Mouse (Mus musculus): ENCODE data around the gene Gsdma.

Gsdma gene

GRCm38 (mm10) chr11:98664091-98664490 is at the start of gene Gsdma:
Gene Gsdma (plus strand): TSS chr11:98664351.
- no peak for TF ChIP-seq GATA4 (IDR thresholded peaks at IDR 0.05; ENCODE audit: insufficient replicate concordance, low read length)

DNA sequence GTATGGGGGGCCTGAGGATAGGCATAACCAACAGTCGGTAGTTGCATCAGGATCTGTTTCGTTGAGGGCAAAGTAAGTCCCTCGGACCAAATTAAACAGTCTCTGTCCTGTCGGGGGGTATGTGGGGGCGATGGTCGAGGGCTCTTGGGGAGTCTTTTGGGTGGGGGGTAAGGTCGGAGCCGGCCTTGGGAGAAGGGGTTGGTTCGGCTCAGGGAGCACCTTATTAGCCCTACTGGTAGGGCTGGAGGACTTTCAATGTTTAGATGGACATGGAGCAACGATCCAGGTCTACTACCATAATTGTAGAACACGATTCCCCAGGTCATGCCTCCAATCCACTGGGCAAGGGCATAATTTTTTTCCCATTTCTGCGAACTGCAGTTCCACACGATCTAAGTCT is 43.4 kb upstream of the Gsdma start:
- no peak for TF ChIP-seq GATA4 (IDR thresholded peaks at IDR 0.05; ENCODE audit: insufficient replicate concordance, low read length)

- TF ChIP-seq GATA4 (IDR thresholded peaks at IDR 0.05; ENCODE audit: insufficient replicate concordance, low read length), result no peak
Observed at GRCm38 (mm10) chr11:98625611-98626410, 38.3 kb upstream of the Gsdma start, which contains the start of the genes Gm12355 and Gsdma3. Gene Gm12355 (minus strand): TSS chr11:98625661. Gene Gsdma3 (plus strand): TSS chr11:98626360.

- no peak for TF ChIP-seq GATA4 (IDR thresholded peaks at IDR 0.05; ENCODE audit: insufficient replicate concordance, low read length)
Observed at GRCm38 (mm10) chr11:98628706-98629105, 35.4 kb upstream of the Gsdma start.

- no peak for TF ChIP-seq GATA4 (IDR thresholded peaks at IDR 0.05; ENCODE audit: insufficient replicate concordance, low read length)
Observed at GRCm38 (mm10) chr11:98630646-98631045, 33.5 kb upstream of the Gsdma start.

- TF ChIP-seq GATA4 (IDR thresholded peaks at IDR 0.05; ENCODE audit: insufficient replicate concordance, low read length), result no peak
Observed at GRCm38 (mm10) chr11:98637501-98637900, 26.6 kb upstream of the Gsdma start.

GRCm38 (mm10) chr11:98640091-98640490 is 24.1 kb upstream of the Gsdma start:
- no peak for TF ChIP-seq GATA4 (IDR thresholded peaks at IDR 0.05; ENCODE audit: insufficient replicate concordance, low read length)

DNA sequence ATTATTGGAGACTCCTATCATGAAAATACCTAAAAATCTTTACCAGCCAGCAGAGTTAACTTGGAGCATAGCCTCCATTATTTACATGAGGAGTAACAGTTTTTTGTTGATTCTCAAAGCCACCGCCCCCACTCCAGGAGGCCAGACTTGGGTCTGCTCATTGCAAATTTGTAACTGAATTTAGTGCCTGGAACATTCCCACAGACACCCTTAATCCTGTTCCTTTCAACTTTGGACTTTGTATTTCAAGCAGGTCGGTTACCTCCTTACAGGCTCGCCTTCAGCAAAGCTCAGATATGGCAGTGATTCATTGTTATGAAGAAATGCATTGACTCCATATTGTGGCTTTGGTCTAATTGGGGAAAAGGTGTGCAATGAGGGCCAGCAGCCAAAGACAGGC is 19.4 kb upstream of the Gsdma start:
- TF ChIP-seq GATA4 (IDR thresholded peaks at IDR 0.05; ENCODE audit: insufficient replicate concordance, low read length), result no peak

DNA sequence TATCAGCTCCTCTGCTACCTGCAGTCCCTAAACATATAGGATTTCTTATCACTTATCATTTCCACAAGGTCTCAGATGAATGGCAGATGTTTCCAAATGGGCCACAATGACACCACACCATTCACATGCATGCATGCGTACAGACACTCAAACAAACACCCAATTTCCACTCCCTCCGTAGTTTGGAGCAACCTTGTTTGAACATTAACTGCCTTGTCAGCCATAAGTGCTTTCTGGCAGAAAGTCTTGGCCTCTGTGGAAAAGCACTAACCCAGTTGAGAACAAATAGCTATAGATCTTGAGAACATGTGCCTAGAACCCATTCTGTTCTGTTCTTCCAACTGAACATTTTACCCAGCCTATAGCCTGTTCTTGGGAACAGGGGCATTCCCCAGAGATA is 18.2 kb upstream of the Gsdma start:
- no peak for TF ChIP-seq GATA4 (IDR thresholded peaks at IDR 0.05; ENCODE audit: insufficient replicate concordance, low read length)

DNA sequence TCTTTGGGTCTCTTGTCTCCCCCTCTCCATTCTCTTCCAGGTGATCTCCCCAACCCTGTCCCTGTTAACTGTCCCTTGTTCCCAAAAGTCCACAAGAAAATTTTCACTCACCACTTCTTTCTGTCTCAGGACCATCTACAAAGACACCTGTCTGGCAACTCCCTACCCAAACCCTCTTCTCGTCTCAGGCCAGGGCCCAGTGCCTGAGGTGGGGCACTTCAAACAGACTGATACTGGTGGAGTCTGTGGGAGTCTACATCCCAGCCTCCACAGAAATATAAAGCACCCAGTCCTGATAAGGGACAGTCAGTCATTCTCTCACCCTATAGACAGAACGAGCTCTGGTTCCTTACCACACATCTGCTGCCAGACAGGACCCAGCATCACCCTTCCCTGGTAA is 17.7 kb upstream of the Gsdma start, which contains the start of gene Gsdma2:
Gsdma2 (plus strand) TSS at position 301 of the 400 bp plus-strand sequence.
- no peak for TF ChIP-seq GATA4 (IDR thresholded peaks at IDR 0.05; ENCODE audit: insufficient replicate concordance, low read length)

DNA sequence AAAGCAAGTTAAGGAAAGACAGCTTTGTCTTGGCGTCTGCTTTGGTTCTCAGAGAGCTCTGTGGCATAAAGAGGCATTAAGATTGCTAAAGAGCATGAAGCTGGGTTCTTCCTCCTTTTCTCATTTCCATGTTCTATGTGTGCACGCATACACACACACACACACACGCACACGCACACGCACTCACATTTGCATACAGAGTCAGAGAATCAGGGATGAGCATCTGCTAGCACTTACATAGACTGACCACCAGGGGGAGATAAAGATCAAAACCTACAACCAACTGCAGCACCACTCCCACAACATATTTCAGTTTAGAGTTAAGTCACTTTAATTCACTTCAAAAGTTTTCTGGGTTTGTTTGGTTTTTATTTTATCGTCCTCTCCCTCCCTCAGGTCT is 3.6 kb upstream of the Gsdma start:
- no peak for TF ChIP-seq GATA4 (IDR thresholded peaks at IDR 0.05; ENCODE audit: insufficient replicate concordance, low read length)

DNA sequence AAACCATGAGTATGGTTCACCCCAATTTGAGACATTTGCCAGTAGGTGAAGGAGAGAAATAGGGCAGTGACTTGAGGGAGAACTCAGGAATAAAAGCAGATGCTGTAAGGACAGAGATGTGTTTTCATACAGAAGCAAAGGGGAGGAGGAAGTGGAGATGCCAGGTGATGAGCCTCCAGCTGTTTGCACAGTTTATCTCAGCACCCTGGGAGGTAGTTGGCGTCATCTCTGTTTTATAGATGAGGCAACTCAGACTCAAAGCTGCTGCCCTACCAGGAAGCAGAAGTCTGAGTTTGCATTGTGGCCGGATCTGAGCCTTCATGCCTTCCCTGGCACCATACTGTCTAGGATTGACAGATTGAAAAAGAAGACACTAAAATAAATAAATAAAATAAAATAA is 4.8 kb downstream of the Gsdma start:
- TF ChIP-seq GATA4 (IDR thresholded peaks at IDR 0.05; ENCODE audit: insufficient replicate concordance, low read length), result no peak

- no peak for TF ChIP-seq GATA4 (IDR thresholded peaks at IDR 0.05; ENCODE audit: insufficient replicate concordance, low read length)
Observed at GRCm38 (mm10) chr11:98671284-98671815, 7.2 kb downstream of the Gsdma start.

GRCm38 (mm10) chr11:98671857-98672256 is 7.7 kb downstream of the Gsdma start:
- no peak for TF ChIP-seq GATA4 (IDR thresholded peaks at IDR 0.05; ENCODE audit: insufficient replicate concordance, low read length)

- TF ChIP-seq GATA4 (IDR thresholded peaks at IDR 0.05; ENCODE audit: insufficient replicate concordance, low read length), result no peak
Observed at GRCm38 (mm10) chr11:98672482-98672881, 8.3 kb downstream of the Gsdma start.

DNA sequence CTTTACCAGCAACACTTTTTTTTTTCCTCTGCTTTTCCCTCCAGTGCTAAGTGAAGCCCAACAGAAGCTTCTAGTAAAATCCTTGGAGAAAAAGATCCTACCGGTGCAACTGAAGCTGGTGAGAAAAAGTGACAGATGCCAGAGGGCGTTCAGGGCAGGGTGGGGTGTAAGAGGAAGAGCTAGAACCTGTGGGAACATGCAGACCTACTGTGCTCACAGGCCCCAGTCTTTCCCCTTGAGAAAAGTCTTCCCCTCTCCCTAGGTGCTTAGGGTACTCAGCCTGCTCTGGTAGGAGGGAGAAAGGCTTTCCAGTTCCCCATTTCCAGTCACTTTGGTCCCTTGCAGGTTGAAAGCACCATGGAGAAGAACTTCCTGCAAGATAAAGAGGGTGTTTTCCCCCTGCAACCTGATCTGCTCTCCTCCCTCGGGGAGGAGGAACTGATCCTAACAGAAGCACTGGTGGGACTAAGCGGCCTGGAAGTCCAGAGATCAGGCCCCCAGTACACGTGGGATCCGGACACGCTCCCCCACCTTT is 11.7 kb downstream of the Gsdma start:
- no peak for TF ChIP-seq GATA4 (IDR thresholded peaks at IDR 0.05; ENCODE audit: insufficient replicate concordance, low read length)

Data from liver, adult (tissue).